Mouse (Mus musculus): ENCODE results near the gene Fadd. TPM values are rescaled to one million over a fixed set of nuclear protein-coding genes. Genes with fewer than 3 reads are reported as not detected.

Fadd gene
- polyA plus RNA-seq, 1 experiment from 2014 or later, result 8.6 TPM

GRCm38 (mm10) chr7:144587291-144587690, 5.0 kb upstream of the Fadd start:
- DNase-seq (ENCODE audit: low spot score) (peak; percentile 59), ATAC-seq (ENCODE audit: low FRiP score) (no peak)
- Histone ChIP-seq H3K36me3 (ENCODE audit: control insufficient read depth, insufficient read depth, low read length) (no peaks in the 10 kb centered on the region), H3K27ac (ENCODE audit: low read depth, low read length) (no peak overlapping the region), H3K27me3 (ENCODE audit: control insufficient read depth, insufficient read depth, low read length) (no peaks in the 10 kb centered on the region; the same call in 1 of the 2 replicates), H3K9ac (ENCODE audit: low read depth, low read length) (no peak overlapping the region), H3K9me3 (ENCODE audit: control insufficient read depth, low read length) (no peaks in the 10 kb centered on the region), H3K4me3 (ENCODE audit: low read depth, low read length) (no peak overlapping the region), H3K4me1 (replicated peaks; ENCODE audit: control insufficient read depth, insufficient read depth, low read length) (no peaks in the 10 kb centered on the region), H3K4me2 (replicated peaks; ENCODE audit: low read depth, low read length) (no peak overlapping the region)
- WGBS, result 38% methylated on average over 2 of the region's 2 CpGs

- Histone ChIP-seq H3K4me1 (replicated peaks; ENCODE audit: control insufficient read depth, insufficient read depth, low read length) (peaks cover 6% of the 10 kb centered on the region; the same call in 1 of the 2 replicates), H3K9me3 (ENCODE audit: control insufficient read depth, low read length) (no peaks in the 10 kb centered on the region), H3K9ac (ENCODE audit: low read depth, low read length) (no peak overlapping the region), H3K4me3 (ENCODE audit: low read depth, low read length) (no peak overlapping the region), H3K4me2 (replicated peaks; ENCODE audit: low read depth, low read length) (no peak overlapping the region), H3K36me3 (ENCODE audit: control insufficient read depth, insufficient read depth, low read length) (no peaks in the 10 kb centered on the region), H3K27ac (ENCODE audit: low read depth, low read length) (no peak overlapping the region), H3K27me3 (ENCODE audit: control insufficient read depth, insufficient read depth, low read length) (no peaks in the 10 kb centered on the region; the same call in 1 of the 2 replicates)
- 18% methylated on average over 6 of the region's 6 CpGs for WGBS
- peak; percentile 89 for DNase-seq (ENCODE audit: low spot score)
- no peak for ATAC-seq (ENCODE audit: low FRiP score)
Measured at GRCm38 (mm10) chr7:144585648-144586047, 3.4 kb upstream of the Fadd start.

DNA sequence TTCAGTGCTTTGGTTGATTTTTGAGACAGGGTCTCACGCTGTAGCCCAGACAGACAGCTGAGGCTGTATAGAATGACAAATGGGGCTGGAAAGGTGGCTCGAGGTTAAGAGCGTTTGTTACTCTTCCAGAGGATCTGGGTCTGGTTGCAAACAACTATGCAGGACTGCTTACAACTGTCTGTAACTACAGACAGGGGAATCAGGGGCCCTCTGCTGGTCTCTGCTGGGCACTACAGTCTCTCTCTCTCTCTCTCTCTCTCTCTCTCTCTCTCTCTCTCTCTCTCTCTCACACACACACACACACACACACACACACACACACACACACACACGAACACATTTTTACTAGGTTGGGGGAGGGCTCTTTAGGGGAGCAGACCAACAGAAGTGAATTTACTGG, 1.4 kb upstream of the Fadd start:
- DNase-seq (ENCODE audit: low spot score) (peak; percentile 72), ATAC-seq (ENCODE audit: low FRiP score) (no peak)
- no peak overlapping the region for H3K4me3 ChIP-seq (ENCODE audit: low read depth, low read length)
- H3K9me3 ChIP-seq (ENCODE audit: control insufficient read depth, low read length), result no peaks in the 10 kb centered on the region
- WGBS, result 3% methylated on average over 4 of the region's 4 CpGs
- H3K27me3 ChIP-seq (ENCODE audit: control insufficient read depth, insufficient read depth, low read length), result no peaks in the 10 kb centered on the region; the same call in 1 of the 2 replicates
- no peak overlapping the region for H3K9ac ChIP-seq (ENCODE audit: low read depth, low read length)
- no peak overlapping the region for H3K27ac ChIP-seq (ENCODE audit: low read depth, low read length)
- no peak overlapping the region for H3K4me2 ChIP-seq (replicated peaks; ENCODE audit: low read depth, low read length)
- H3K4me1 ChIP-seq (replicated peaks; ENCODE audit: control insufficient read depth, insufficient read depth, low read length), result peaks cover 6% of the 10 kb centered on the region; the same call in 1 of the 2 replicates
- no peaks in the 10 kb centered on the region for H3K36me3 ChIP-seq (ENCODE audit: control insufficient read depth, insufficient read depth, low read length)

DNA sequence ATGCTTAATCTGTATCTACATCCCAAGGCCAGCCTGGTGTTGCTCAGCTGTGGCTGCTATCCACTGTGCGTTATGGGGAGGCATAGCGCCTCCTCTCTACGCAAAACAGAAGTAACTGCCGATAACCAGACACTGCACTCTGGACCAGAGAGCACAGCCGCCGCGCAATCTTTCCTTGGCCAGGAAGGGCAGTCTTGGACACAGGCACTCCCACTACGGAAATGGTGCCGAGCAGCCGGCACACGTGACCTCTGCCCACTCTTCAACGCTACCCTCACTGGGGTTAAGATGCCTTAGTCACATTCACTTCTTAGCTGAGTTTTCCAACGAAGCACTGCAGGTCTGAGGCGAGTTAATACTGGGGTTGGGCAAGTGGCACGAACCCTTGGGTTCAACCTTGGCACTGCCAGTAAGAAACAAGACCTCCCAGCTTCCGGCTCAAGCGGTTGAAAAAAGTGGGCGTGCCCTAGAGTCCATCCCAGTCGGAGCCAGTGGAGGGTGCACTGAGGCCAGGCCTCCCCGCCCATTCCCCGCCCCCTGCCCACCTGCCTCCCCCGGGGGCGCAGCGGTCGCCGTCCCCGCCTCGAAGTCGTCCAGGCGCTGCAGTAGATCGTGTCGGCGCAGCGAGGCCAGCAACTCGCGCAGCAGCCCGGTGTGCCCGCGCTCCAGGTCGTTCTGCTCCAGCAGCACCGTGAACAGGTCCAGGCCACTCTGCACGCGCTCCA, 542 bp downstream of the Fadd start:
- Histone ChIP-seq H3K27me3 (ENCODE audit: control insufficient read depth, insufficient read depth, low read length) (no peaks in the 10 kb centered on the region; the same call in 1 of the 2 replicates), H3K9ac (ENCODE audit: low read depth, low read length) (peak overlapping the region; percentile 67), H3K36me3 (ENCODE audit: control insufficient read depth, insufficient read depth, low read length) (no peaks in the 10 kb centered on the region), H3K4me2 (replicated peaks; ENCODE audit: low read depth, low read length) (peak overlapping the region; percentile 62), H3K9me3 (ENCODE audit: control insufficient read depth, low read length) (no peaks in the 10 kb centered on the region), H3K4me3 (ENCODE audit: low read depth, low read length) (peak overlapping the region; percentile 69), H3K27ac (ENCODE audit: low read depth, low read length) (peak overlapping the region; percentile 70), H3K4me1 (replicated peaks; ENCODE audit: control insufficient read depth, insufficient read depth, low read length) (peaks cover 6% of the 10 kb centered on the region; the same call in 1 of the 2 replicates)
- WGBS, result 1% methylated on average over 43 of the region's 43 CpGs
- ATAC-seq (ENCODE audit: low FRiP score) (peak; percentile 91), DNase-seq (ENCODE audit: low spot score) (peak; percentile 86)

GRCm38 (mm10) chr7:144577876-144578275, 4.4 kb downstream of the Fadd start:
- no peak overlapping the region for H3K4me2 ChIP-seq (replicated peaks; ENCODE audit: low read depth, low read length)
- no peaks in the 10 kb centered on the region for H3K27me3 ChIP-seq (ENCODE audit: control insufficient read depth, insufficient read depth, low read length)
- H3K9me3 ChIP-seq (ENCODE audit: control insufficient read depth, low read length), result no peaks in the 10 kb centered on the region
- DNase-seq (ENCODE audit: low spot score), result no peak
- H3K4me3 ChIP-seq (ENCODE audit: low read depth, low read length), result no peak overlapping the region
- no peak overlapping the region for H3K27ac ChIP-seq (ENCODE audit: low read depth, low read length)
- no peak overlapping the region for H3K9ac ChIP-seq (ENCODE audit: low read depth, low read length)
- no peaks in the 10 kb centered on the region for H3K36me3 ChIP-seq (ENCODE audit: control insufficient read depth, insufficient read depth, low read length)
- 89% methylated on average over 5 of the region's 5 CpGs for WGBS
- no peak for ATAC-seq (ENCODE audit: low FRiP score)
- peaks cover 6% of the 10 kb centered on the region; the same call in 1 of the 2 replicates for H3K4me1 ChIP-seq (replicated peaks; ENCODE audit: control insufficient read depth, insufficient read depth, low read length)

GRCm38 (mm10) chr7:144572234-144572633, 10.0 kb downstream of the Fadd start:
- Histone ChIP-seq H3K36me3 (ENCODE audit: control insufficient read depth, insufficient read depth, low read length) (no peaks in the 10 kb centered on the region), H3K9me3 (ENCODE audit: control insufficient read depth, low read length) (no peaks in the 10 kb centered on the region), H3K4me3 (ENCODE audit: low read depth, low read length) (no peak overlapping the region), H3K9ac (ENCODE audit: low read depth, low read length) (no peak overlapping the region), H3K27me3 (ENCODE audit: control insufficient read depth, insufficient read depth, low read length) (no peaks in the 10 kb centered on the region), H3K4me1 (replicated peaks; ENCODE audit: control insufficient read depth, insufficient read depth, low read length) (no peaks in the 10 kb centered on the region), H3K27ac (ENCODE audit: low read depth, low read length) (no peak overlapping the region), H3K4me2 (replicated peaks; ENCODE audit: low read depth, low read length) (no peak overlapping the region)
- DNase-seq (ENCODE audit: low spot score) (no peak), ATAC-seq (ENCODE audit: low FRiP score) (no peak)
- WGBS, result 88% methylated on average over 5 of the region's 5 CpGs

GRCm38 (mm10) chr7:144571598-144571997, 10.7 kb downstream of the Fadd start:
- no peak overlapping the region for H3K4me2 ChIP-seq (replicated peaks; ENCODE audit: low read depth, low read length)
- ATAC-seq (ENCODE audit: low FRiP score) (no peak), DNase-seq (ENCODE audit: low spot score) (no peak)
- H3K27ac ChIP-seq (ENCODE audit: low read depth, low read length), result no peak overlapping the region
- H3K4me3 ChIP-seq (ENCODE audit: low read depth, low read length), result no peak overlapping the region
- no peaks in the 10 kb centered on the region for H3K9me3 ChIP-seq (ENCODE audit: control insufficient read depth, low read length)
- H3K9ac ChIP-seq (ENCODE audit: low read depth, low read length), result no peak overlapping the region
- no peaks in the 10 kb centered on the region for H3K4me1 ChIP-seq (replicated peaks; ENCODE audit: control insufficient read depth, insufficient read depth, low read length)
- H3K36me3 ChIP-seq (ENCODE audit: control insufficient read depth, insufficient read depth, low read length), result no peaks in the 10 kb centered on the region
- no peaks in the 10 kb centered on the region for H3K27me3 ChIP-seq (ENCODE audit: control insufficient read depth, insufficient read depth, low read length)

- Histone ChIP-seq H3K4me2 (replicated peaks; ENCODE audit: low read depth, low read length) (no peak overlapping the region), H3K27ac (ENCODE audit: low read depth, low read length) (no peak overlapping the region), H3K4me3 (ENCODE audit: low read depth, low read length) (no peak overlapping the region), H3K4me1 (replicated peaks; ENCODE audit: control insufficient read depth, insufficient read depth, low read length) (no peaks in the 10 kb centered on the region), H3K9ac (ENCODE audit: low read depth, low read length) (no peak overlapping the region), H3K9me3 (ENCODE audit: control insufficient read depth, low read length) (no peaks in the 10 kb centered on the region), H3K27me3 (ENCODE audit: control insufficient read depth, insufficient read depth, low read length) (0 out of 2 replicates have a peak, but pooled peaks cover 1% of the 10 kb centered on the region), H3K36me3 (ENCODE audit: control insufficient read depth, insufficient read depth, low read length) (no peaks in the 10 kb centered on the region)
- 88% methylated on average over 7 of the region's 7 CpGs for WGBS
- no peak for ATAC-seq (ENCODE audit: low FRiP score)
- DNase-seq (ENCODE audit: low spot score), result no peak
Measured at GRCm38 (mm10) chr7:144569428-144569827, 12.8 kb downstream of the Fadd start.

DNA sequence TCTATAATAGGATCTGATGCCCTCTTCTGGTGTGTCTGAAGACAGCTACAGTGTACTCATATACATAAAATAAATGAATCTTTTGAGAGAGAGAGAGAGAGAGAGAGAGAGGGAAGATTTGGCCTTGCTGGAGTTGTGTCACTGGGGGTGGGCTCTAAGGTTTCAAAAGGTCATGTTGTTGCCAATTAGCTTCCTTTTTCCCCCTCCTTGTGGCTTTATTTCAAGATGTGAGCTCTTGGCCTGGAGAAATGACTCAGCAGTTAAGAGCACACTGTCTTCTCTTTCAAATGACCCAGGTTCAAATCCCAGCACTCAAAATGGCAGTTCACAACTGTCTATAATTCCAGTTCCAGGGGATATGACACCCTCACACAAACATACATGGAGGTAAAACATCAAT, 14.2 kb downstream of the Fadd start:
- ATAC-seq (ENCODE audit: low FRiP score), result no peak
- 0 out of 2 replicates have a peak, but pooled peaks cover 2% of the 10 kb centered on the region for H3K27me3 ChIP-seq (ENCODE audit: control insufficient read depth, insufficient read depth, low read length)
- H3K4me3 ChIP-seq (ENCODE audit: low read depth, low read length), result no peak overlapping the region

More for the DNA sequence above, 14.2 kb downstream of the Fadd start:
- no peaks in the 10 kb centered on the region for H3K36me3 ChIP-seq (ENCODE audit: control insufficient read depth, insufficient read depth, low read length)
- no peak overlapping the region for H3K4me2 ChIP-seq (replicated peaks; ENCODE audit: low read depth, low read length)
- H3K4me1 ChIP-seq (replicated peaks; ENCODE audit: control insufficient read depth, insufficient read depth, low read length), result no peaks in the 10 kb centered on the region
- no peaks in the 10 kb centered on the region for H3K9me3 ChIP-seq (ENCODE audit: control insufficient read depth, low read length)
- no peak for DNase-seq (ENCODE audit: low spot score)
- H3K9ac ChIP-seq (ENCODE audit: low read depth, low read length), result no peak overlapping the region
- no peak overlapping the region for H3K27ac ChIP-seq (ENCODE audit: low read depth, low read length)
